Mouse (Mus musculus) olfactory bulb, adult 2 months (tissue): Measurements from ENCODE around the gene Ankrd17.
"Not testable (repeated sequence)": the region's sequence is repeated elsewhere in the genome, so short reads cannot be mapped to it uniquely, and the experiment has no call there.

Experiments
- CTCF ChIP-seq: fragments of 200-500 bp; IDR thresholded peaks from 2 replicates; pipeline ENCODE4 v1.5.1; 2012; ENCODE audit warnings: low read depth, mild to moderate bottlenecking, low read length, moderate library complexity; ENCODE audit not compliant: insufficient read depth
- POLR2A ChIP-seq: fragments of 200-500 bp; IDR thresholded peaks from 2 replicates; pipeline ENCODE4 v1.6.1; 2012; ENCODE audit warnings: mild to moderate bottlenecking, low read depth, low read length, moderate library complexity; ENCODE audit not compliant: insufficient read depth

- TF ChIP-seq CTCF, POLR2A: not testable (repeated sequence)
Measured at GRCm38 (mm10) chr5:90262230-90262629, 104.1 kb downstream of the Ankrd17 start.
